Mouse (Mus musculus): ENCODE data around the gene Rnf144a. TPM values are rescaled to one million over a fixed set of nuclear protein-coding genes. Genes with fewer than 3 reads are reported as not detected.

The Rnf144a gene
- total and polyA plus RNA-seq, 2 experiments = 2.0 to 2.3 TPM

GRCm38 (mm10) chr12:26285939-26286338 lies 129.1 kb downstream of the Rnf144a start:
- no peak for DNase-seq (ENCODE audit: extremely low read depth, low read depth, low spot score)
- Histone ChIP-seq H3K79me2 (ENCODE audit: control insufficient read depth, insufficient read depth, low read length) (no peaks in the 10 kb centered on the region), H3K27me3 (ENCODE audit: control insufficient read depth, insufficient read depth, low read length) (no peaks in the 10 kb centered on the region), H3K9ac (ENCODE audit: low read depth, low read length) (no peak overlapping the region), H3K27ac (replicated peaks; ENCODE audit: insufficient read depth, low read depth, low read length) (no peak overlapping the region), H3K36me3 (ENCODE audit: control insufficient read depth, insufficient read depth, low read length) (no peaks in the 10 kb centered on the region), H3K4me3 (ENCODE audit: insufficient read depth, low read depth, low read length) (no peak overlapping the region), H3K4me1 (ENCODE audit: control insufficient read depth, insufficient read depth, low read length) (no peaks in the 10 kb centered on the region)
- WGBS = 88% methylated on average over 8 of the region's 8 CpGs
- TF ChIP-seq CTCF (IDR thresholded peaks at IDR 0.05; ENCODE audit: low read depth, low read length) (no peak), POLR2A (IDR thresholded peaks at IDR 0.05; ENCODE audit: extremely low read depth, insufficient read depth, low read length) (no peak)

DNA sequence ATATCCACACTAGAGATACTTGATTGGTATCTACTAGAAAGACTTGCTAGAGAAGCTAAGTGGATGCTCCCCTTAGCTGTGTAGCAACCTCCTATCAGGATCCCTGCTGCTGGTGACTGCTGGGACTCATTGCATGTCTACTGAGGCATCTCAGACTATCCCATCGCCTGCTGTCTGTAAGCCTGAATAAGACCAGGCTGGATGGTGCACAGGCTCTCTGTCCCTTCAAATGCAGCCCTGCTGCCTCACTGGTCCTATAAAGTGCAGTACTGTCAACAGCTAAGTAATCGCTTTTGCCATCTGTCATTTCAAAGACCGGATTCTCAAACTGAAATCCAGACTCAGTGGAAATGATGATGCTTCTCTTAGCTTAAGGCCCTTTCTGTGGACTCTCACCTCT lies 129.6 kb downstream of the Rnf144a start:
- Histone ChIP-seq H3K36me3 (ENCODE audit: control insufficient read depth, insufficient read depth, low read length) (no peaks in the 10 kb centered on the region), H3K27ac (replicated peaks; ENCODE audit: insufficient read depth, low read depth, low read length) (no peak overlapping the region), H3K27me3 (ENCODE audit: control insufficient read depth, insufficient read depth, low read length) (no peaks in the 10 kb centered on the region), H3K79me2 (ENCODE audit: control insufficient read depth, insufficient read depth, low read length) (no peaks in the 10 kb centered on the region), H3K4me1 (ENCODE audit: control insufficient read depth, insufficient read depth, low read length) (no peaks in the 10 kb centered on the region), H3K4me3 (ENCODE audit: insufficient read depth, low read depth, low read length) (no peak overlapping the region), H3K9ac (ENCODE audit: low read depth, low read length) (no peak overlapping the region)
- WGBS = 90% methylated on average over 3 of the region's 3 CpGs
- DNase-seq (ENCODE audit: extremely low read depth, low read depth, low spot score) = no peak
- TF ChIP-seq CTCF (IDR thresholded peaks at IDR 0.05; ENCODE audit: low read depth, low read length) (no peak), POLR2A (IDR thresholded peaks at IDR 0.05; ENCODE audit: extremely low read depth, insufficient read depth, low read length) (no peak)

GRCm38 (mm10) chr12:26280719-26281480 lies 134.2 kb downstream of the Rnf144a start:
- no peaks in the 10 kb centered on the region for H3K4me1 ChIP-seq (ENCODE audit: control insufficient read depth, insufficient read depth, low read length)
- no peaks in the 10 kb centered on the region for H3K36me3 ChIP-seq (ENCODE audit: control insufficient read depth, insufficient read depth, low read length)
- no peak for TF ChIP-seq CTCF (IDR thresholded peaks at IDR 0.05; ENCODE audit: low read depth, low read length)
- TF ChIP-seq POLR2A (IDR thresholded peaks at IDR 0.05; ENCODE audit: extremely low read depth, insufficient read depth, low read length) = no peak
- H3K27ac ChIP-seq (replicated peaks; ENCODE audit: insufficient read depth, low read depth, low read length) = no peak overlapping the region
- 64% methylated on average over 3 of the region's 3 CpGs for WGBS
- DNase-seq (ENCODE audit: extremely low read depth, low read depth, low spot score) = no peak
- H3K4me3 ChIP-seq (ENCODE audit: insufficient read depth, low read depth, low read length) = no peak overlapping the region
- H3K79me2 ChIP-seq (ENCODE audit: control insufficient read depth, insufficient read depth, low read length) = no peaks in the 10 kb centered on the region
- H3K9ac ChIP-seq (ENCODE audit: low read depth, low read length) = no peak overlapping the region
- H3K27me3 ChIP-seq (ENCODE audit: control insufficient read depth, insufficient read depth, low read length) = no peaks in the 10 kb centered on the region; the same call in 1 of the 2 replicates

DNA sequence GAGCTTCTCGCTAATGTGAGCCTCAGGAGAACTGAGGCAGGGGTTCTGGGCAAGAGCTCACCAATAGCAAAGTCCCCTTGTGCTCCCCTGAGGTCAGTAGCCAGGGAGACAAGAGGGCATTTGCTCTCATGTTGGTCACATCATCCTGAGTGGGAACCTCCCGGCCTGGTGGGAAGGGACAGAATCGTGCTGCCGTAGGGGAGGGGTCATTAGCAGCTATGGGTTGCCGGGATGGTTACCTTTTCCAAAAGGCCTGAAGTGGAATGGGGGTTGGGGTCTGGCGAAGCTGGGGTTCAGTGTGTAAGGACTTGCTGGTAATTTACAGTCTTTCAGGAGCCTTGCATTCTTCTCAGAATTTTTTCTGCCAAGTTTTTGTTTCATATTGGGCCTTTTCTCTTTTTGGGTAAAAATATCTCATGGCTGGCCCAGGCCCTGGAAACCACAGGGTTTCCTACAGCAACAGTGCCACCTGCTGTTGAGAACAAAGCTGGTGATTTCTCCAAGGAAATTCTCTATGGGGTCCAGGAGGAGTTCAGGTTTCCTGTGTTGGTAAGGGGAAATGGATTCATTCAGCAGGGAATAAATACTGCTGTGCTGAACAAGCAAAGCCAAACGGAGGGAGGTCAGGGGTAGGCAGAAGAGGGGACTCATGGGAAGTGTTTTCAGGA lies 137.9 kb downstream of the Rnf144a start:
- H3K36me3 ChIP-seq (ENCODE audit: control insufficient read depth, insufficient read depth, low read length) = no peaks in the 10 kb centered on the region
- 58% methylated on average over 7 of the region's 7 CpGs for WGBS
- H3K27me3 ChIP-seq (ENCODE audit: control insufficient read depth, insufficient read depth, low read length) = no peaks in the 10 kb centered on the region; the same call in 1 of the 2 replicates
- H3K4me3 ChIP-seq (ENCODE audit: insufficient read depth, low read depth, low read length) = no peak overlapping the region
- TF ChIP-seq CTCF (IDR thresholded peaks at IDR 0.05; ENCODE audit: low read depth, low read length) = peak; percentile 29; the same call in 1 of the 2 replicates
- TF ChIP-seq POLR2A (IDR thresholded peaks at IDR 0.05; ENCODE audit: extremely low read depth, insufficient read depth, low read length) = no peak
- no peak overlapping the region for H3K9ac ChIP-seq (ENCODE audit: low read depth, low read length)
- DNase-seq (ENCODE audit: extremely low read depth, low read depth, low spot score) = no peak
- H3K4me1 ChIP-seq (ENCODE audit: control insufficient read depth, insufficient read depth, low read length) = no peaks in the 10 kb centered on the region
- H3K79me2 ChIP-seq (ENCODE audit: control insufficient read depth, insufficient read depth, low read length) = no peaks in the 10 kb centered on the region
- H3K27ac ChIP-seq (replicated peaks; ENCODE audit: insufficient read depth, low read depth, low read length) = no peak overlapping the region

DNA sequence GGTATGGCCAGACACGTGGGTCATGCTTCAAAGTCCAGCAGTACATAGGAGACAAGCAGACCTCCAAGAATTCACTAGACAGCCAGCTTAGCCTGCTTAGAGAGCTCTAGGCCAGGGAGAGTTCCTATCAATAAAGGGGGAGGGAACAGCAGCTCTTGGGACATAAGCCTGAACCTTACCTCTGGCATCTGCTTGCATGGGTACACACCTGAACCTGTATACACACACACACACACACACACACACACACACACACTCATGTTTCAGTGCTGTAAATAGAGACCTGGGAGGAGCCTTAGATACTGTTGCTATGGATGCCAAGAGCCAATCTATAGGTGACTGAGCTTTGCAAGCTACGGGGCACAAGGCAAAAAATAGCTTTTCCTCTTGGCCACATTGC lies 138.5 kb downstream of the Rnf144a start:
- no peaks in the 10 kb centered on the region for H3K4me1 ChIP-seq (ENCODE audit: control insufficient read depth, insufficient read depth, low read length)
- WGBS = 57% methylated on average over 2 of the region's 2 CpGs
- TF ChIP-seq POLR2A (IDR thresholded peaks at IDR 0.05; ENCODE audit: extremely low read depth, insufficient read depth, low read length) (no peak), CTCF (IDR thresholded peaks at IDR 0.05; ENCODE audit: low read depth, low read length) (no peak)
- H3K27me3 ChIP-seq (ENCODE audit: control insufficient read depth, insufficient read depth, low read length) = no peaks in the 10 kb centered on the region; the same call in 1 of the 2 replicates
- no peaks in the 10 kb centered on the region for H3K36me3 ChIP-seq (ENCODE audit: control insufficient read depth, insufficient read depth, low read length)
- H3K9ac ChIP-seq (ENCODE audit: low read depth, low read length) = no peak overlapping the region
- no peaks in the 10 kb centered on the region for H3K79me2 ChIP-seq (ENCODE audit: control insufficient read depth, insufficient read depth, low read length)
- H3K4me3 ChIP-seq (ENCODE audit: insufficient read depth, low read depth, low read length) = no peak overlapping the region
- DNase-seq (ENCODE audit: extremely low read depth, low read depth, low spot score) = peak; percentile 5
- H3K27ac ChIP-seq (replicated peaks; ENCODE audit: insufficient read depth, low read depth, low read length) = no peak overlapping the region

Other genes with a start within 250 kb of the Rnf144a start
- gene Rsad2, start 41.2 kb upstream of the Rnf144a start, total RNA-seq (2014; rRNA removed) = 6.2 and 7.1 TPM in 2 replicates
- 2.0 and 3.6 TPM in 2 replicates for gene Rsad2, start 41.2 kb upstream of the Rnf144a start, polyA plus RNA-seq (2012; rRNA removed)
- 5.7 and 7.0 TPM in 2 replicates for gene Cmpk2, start 54.0 kb upstream of the Rnf144a start, total RNA-seq (2014; rRNA removed)
- 3.6 and 4.8 TPM in 2 replicates for gene Cmpk2, start 54.0 kb upstream of the Rnf144a start, polyA plus RNA-seq (2012; rRNA removed)